Mouse (Mus musculus): ENCODE measurements around the gene Ccdc88a. TPM values are rescaled to one million over a fixed set of nuclear protein-coding genes. Genes with fewer than 3 reads are reported as not detected.
"Not testable (repeated sequence)": the region's sequence is repeated elsewhere in the genome, so short reads cannot be mapped to it uniquely, and the experiment has no call there.

The Ccdc88a gene
- polyA plus RNA-seq, 1 experiment from 2014 or later: 58.1 TPM

DNA sequence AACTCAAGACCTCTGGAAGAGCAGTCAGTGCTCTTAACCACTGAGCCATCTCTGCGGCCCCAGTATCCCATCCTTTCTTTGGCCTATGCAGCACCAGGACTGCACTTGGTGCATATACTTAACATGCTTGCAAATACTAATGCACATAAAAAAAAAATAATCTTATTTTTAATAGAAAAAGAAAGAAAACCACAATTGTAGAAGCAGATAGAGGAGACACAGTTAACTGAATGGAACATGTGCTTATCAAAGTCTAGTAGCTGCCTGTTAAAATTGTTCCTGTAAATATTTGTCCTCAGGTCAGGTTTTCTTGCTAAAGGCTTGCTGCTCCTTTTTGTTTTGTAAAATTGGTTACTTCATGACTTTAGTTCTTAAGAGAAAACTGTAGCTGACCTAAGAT is 164.7 kb downstream of the Ccdc88a start:
- Histone ChIP-seq H3K4me2 (replicated peaks; ENCODE audit: low read depth, low read length) (no peak overlapping the region), H3K4me1 (replicated peaks; ENCODE audit: control insufficient read depth, insufficient read depth, low read length) (no peaks in the 10 kb centered on the region), H3K36me3 (ENCODE audit: control insufficient read depth, insufficient read depth, low read length) (peaks cover 3% of the 10 kb centered on the region; the same call in 1 of the 2 replicates), H3K9me3 (ENCODE audit: control insufficient read depth, low read length) (no peaks in the 10 kb centered on the region), H3K27me3 (ENCODE audit: control insufficient read depth, insufficient read depth, low read length) (no peaks in the 10 kb centered on the region), H3K9ac (ENCODE audit: low read depth, low read length) (no peak overlapping the region), H3K4me3 (ENCODE audit: low read depth, low read length) (no peak overlapping the region), H3K27ac (ENCODE audit: low read depth, low read length) (no peak overlapping the region)
- 92% methylated on average over 1 of the region's 1 CpGs for WGBS
- DNase-seq (ENCODE audit: low spot score): no peak
- no peak for ATAC-seq (ENCODE audit: low FRiP score)

DNA sequence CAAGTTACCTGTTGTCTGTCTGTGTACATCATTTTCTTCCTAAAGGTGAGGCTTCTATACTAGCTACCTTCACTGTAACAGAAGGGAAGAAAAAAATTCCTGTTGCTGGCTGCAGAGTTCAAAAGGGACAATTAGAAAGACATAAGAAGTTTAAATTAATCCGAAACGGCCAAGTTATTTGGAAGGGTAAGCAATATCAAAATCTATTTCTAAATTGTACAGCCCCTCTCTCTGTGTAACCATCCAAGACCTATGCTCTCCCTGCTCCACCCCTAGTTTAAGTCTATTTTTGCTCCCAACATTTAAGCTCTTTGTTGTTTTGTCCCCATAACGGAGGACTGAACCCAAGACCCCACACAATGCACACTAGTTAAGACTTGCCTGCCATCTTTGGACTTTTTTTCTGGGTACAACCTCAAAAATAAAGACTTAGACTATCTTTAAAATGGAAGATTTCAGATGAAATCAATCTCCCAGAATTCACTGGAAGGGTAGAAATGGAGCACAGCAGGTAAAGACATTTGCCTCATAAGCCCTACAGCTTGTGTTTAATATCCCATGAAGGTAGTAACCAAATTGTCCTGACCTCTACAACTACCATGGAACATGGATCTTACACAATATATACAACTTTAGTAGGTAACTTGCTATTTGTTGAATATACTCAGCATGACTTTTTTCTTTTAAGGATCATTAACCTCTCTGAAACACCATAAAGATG is 170.9 kb downstream of the Ccdc88a start:
- Histone ChIP-seq H3K4me1 (replicated peaks; ENCODE audit: control insufficient read depth, insufficient read depth, low read length) (no peaks in the 10 kb centered on the region), H3K4me3 (ENCODE audit: low read depth, low read length) (no peak overlapping the region), H3K36me3 (ENCODE audit: control insufficient read depth, insufficient read depth, low read length) (peaks cover 4% of the 10 kb centered on the region; the same call in 1 of the 2 replicates), H3K27me3 (ENCODE audit: control insufficient read depth, insufficient read depth, low read length) (no peaks in the 10 kb centered on the region), H3K27ac (ENCODE audit: low read depth, low read length) (no peak overlapping the region), H3K9ac (ENCODE audit: low read depth, low read length) (no peak overlapping the region), H3K4me2 (replicated peaks; ENCODE audit: low read depth, low read length) (no peak overlapping the region), H3K9me3 (ENCODE audit: control insufficient read depth, low read length) (no peaks in the 10 kb centered on the region)
- WGBS: 91% methylated on average over 3 of the region's 3 CpGs
- no peak for DNase-seq (ENCODE audit: low spot score)
- no peak for ATAC-seq (ENCODE audit: low FRiP score)

DNA sequence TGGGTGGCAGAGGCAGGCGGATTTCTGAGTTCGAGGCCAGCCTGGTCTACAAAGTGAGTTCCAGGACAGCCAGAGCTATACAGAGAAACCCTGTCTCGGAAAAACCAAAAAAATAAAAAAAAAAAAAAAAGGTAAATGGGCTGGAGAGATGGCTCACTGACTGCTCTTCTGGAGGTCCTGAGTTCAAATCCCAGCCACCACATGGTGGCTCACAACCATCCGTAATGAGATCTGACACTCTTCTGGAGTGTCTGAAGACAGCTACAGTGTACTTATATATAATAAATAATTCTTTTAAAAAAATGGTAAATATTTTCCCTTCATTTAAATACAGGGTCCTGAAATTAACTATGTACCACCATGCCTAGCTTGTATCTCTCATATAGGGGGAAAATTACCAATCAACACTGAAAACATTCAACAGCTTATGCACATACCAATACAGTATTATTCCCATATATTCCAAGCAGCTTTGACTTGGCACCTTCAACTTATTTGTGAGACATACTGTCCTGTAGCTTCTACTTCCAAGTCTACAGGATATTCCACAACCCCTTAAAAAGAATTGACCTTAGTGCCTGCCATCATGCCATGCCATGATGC is 171.8 kb downstream of the Ccdc88a start:
- not testable (repeated sequence) for H3K4me2 ChIP-seq (replicated peaks; ENCODE audit: low read depth, low read length); H3K9me3 ChIP-seq (ENCODE audit: control insufficient read depth, low read length); ATAC-seq (ENCODE audit: low FRiP score); H3K4me3 ChIP-seq (ENCODE audit: low read depth, low read length); H3K27ac ChIP-seq (ENCODE audit: low read depth, low read length); H3K9ac ChIP-seq (ENCODE audit: low read depth, low read length); H3K27me3 ChIP-seq (ENCODE audit: control insufficient read depth, insufficient read depth, low read length); H3K4me1 ChIP-seq (replicated peaks; ENCODE audit: control insufficient read depth, insufficient read depth, low read length); DNase-seq (ENCODE audit: low spot score); H3K36me3 ChIP-seq (ENCODE audit: control insufficient read depth, insufficient read depth, low read length)
- WGBS: 97% methylated on average over 4 of the region's 4 CpGs

DNA sequence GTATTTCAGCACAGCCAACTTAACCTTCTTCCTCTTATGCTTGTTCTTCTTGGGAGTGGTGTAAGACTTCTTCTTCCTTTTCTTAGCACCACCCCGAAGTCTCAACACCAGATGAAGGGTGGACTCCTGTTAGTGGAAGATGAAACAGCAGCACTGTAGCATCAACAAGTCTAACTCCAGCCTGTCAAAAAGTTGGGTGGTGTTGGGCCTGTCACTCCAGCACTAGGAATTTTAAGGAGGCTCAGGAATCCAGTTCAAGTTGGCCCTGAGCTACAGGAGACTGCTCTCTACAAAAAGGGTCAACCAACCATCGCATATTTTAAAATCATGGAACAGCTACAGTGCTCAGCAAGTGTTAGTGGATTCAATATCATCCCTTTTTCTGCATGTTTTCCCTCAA is 172.8 kb downstream of the Ccdc88a start:
- DNase-seq (ENCODE audit: low spot score); H3K4me1 ChIP-seq (replicated peaks; ENCODE audit: control insufficient read depth, insufficient read depth, low read length); H3K36me3 ChIP-seq (ENCODE audit: control insufficient read depth, insufficient read depth, low read length); H3K9me3 ChIP-seq (ENCODE audit: control insufficient read depth, low read length); H3K9ac ChIP-seq (ENCODE audit: low read depth, low read length); H3K27ac ChIP-seq (ENCODE audit: low read depth, low read length); H3K27me3 ChIP-seq (ENCODE audit: control insufficient read depth, insufficient read depth, low read length); ATAC-seq (ENCODE audit: low FRiP score): not testable (repeated sequence)
- WGBS: 92% methylated on average over 2 of the region's 2 CpGs
- H3K4me2 ChIP-seq (replicated peaks; ENCODE audit: low read depth, low read length): peak overlapping the region; percentile 26; the same call in 1 of the 2 replicates
- peak overlapping the region; percentile 71 for H3K4me3 ChIP-seq (ENCODE audit: low read depth, low read length)

DNA sequence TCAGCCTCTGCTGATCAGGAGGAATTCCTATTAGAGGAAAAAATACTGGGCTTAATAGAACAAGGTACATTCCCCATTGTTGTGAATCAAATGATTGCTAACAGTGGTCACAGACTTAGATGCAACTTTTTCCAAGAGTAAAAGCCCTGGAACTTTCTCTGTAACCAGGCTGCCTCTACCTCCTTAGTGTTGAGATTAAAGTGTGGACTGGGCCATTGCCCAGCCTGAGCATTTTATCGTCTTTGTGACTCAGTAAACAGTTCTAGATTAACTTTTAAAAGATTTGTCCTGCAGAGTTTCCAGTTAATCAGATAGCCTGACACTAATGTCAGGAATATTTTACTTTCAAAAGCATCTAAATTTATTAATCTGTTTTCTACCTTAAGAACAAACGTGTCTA is 173.3 kb downstream of the Ccdc88a start:
- Histone ChIP-seq H3K4me2 (replicated peaks; ENCODE audit: low read depth, low read length) (peak overlapping the region; percentile 26), H3K36me3 (ENCODE audit: control insufficient read depth, insufficient read depth, low read length) (peaks cover 4% of the 10 kb centered on the region; the same call in 1 of the 2 replicates), H3K27me3 (ENCODE audit: control insufficient read depth, insufficient read depth, low read length) (no peaks in the 10 kb centered on the region), H3K9ac (ENCODE audit: low read depth, low read length) (peak overlapping the region; percentile 90), H3K9me3 (ENCODE audit: control insufficient read depth, low read length) (no peaks in the 10 kb centered on the region), H3K27ac (ENCODE audit: low read depth, low read length) (no peak overlapping the region), H3K4me3 (ENCODE audit: low read depth, low read length) (peak overlapping the region; percentile 71), H3K4me1 (replicated peaks; ENCODE audit: control insufficient read depth, insufficient read depth, low read length) (no peaks in the 10 kb centered on the region)
- DNase-seq (ENCODE audit: low spot score): no peak
- WGBS: 34% methylated on average over 2 of the region's 2 CpGs
- ATAC-seq (ENCODE audit: low FRiP score): no peak

DNA sequence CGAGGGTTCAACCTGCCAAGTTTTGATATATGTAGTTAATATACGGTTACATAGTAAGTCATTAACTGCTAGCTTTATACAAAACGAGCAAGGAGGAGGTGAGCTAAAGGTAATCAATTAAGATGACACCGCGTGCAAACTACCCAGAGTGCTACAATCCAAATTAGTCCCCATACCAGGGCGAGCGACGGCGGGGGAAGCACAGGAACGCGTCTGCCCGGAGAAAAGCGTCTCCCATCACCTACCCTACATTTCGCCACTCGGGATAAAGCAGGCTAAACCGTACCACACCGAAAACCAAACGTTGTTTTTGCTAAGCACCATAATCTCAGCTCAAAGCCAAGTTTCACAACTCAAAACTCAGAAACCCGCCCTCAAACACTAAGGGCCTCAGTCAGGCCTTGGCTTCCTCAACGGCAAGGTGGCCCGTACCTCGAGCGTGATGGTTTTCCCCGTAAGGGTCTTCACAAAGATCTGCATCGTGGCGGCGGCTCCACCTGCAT is 173.8 kb downstream of the Ccdc88a start:
- Histone ChIP-seq H3K4me2 (replicated peaks; ENCODE audit: low read depth, low read length) (peak overlapping the region; percentile 26), H3K9me3 (ENCODE audit: control insufficient read depth, low read length) (no peaks in the 10 kb centered on the region), H3K36me3 (ENCODE audit: control insufficient read depth, insufficient read depth, low read length) (peaks cover 4% of the 10 kb centered on the region; the same call in 1 of the 2 replicates), H3K4me3 (ENCODE audit: low read depth, low read length) (peak overlapping the region; percentile 71), H3K27ac (ENCODE audit: low read depth, low read length) (peak overlapping the region; percentile 60; the same call in 1 of the 2 replicates), H3K27me3 (ENCODE audit: control insufficient read depth, insufficient read depth, low read length) (no peaks in the 10 kb centered on the region), H3K9ac (ENCODE audit: low read depth, low read length) (peak overlapping the region; percentile 90), H3K4me1 (replicated peaks; ENCODE audit: control insufficient read depth, insufficient read depth, low read length) (no peaks in the 10 kb centered on the region)
- peak; percentile 13; the same call in 1 of the 2 replicates for ATAC-seq (ENCODE audit: low FRiP score)
- WGBS: under 1% methylated on average over 27 of the region's 27 CpGs
- DNase-seq (ENCODE audit: low spot score): no peak

DNA sequence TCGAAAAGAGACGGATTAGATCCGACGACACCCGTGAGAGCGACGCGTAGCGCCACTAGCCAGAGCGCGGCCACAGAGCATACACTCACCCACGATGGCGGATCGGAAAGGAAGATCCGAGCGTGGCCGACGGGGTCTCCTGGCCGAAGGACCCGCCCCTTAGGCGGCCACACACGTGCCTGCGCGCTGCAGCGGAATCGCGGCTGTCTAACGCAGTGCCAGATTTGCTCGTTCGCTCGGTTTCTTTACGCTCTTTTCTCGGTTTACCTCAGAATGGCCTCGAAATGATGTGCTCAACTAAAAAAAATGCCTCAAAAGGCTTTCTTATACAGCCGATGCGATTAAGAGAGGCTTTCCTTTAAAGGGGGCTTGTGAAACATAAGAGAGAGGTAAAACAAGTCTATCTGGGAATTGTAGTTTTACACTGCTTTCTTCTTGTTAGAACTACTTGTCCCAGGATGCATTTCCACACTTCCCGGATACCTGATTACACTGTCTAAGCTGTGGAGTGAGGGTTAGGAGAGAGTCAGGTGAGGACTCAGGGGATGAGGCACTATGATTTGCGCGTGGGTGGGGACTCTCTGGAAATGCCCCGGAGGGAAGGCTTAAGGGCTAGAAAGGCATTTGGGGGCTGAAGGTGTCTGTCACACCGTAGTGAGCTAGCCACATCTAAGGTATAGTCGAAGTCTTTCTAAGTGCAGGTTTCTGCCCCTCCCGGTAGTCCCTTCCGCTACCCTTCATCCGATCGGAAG is 174.5 kb downstream of the Ccdc88a start, which contains the start of the genes Clhc1 and Rps27a:
Gene Clhc1, plus strand, starts transcription at position 199 of the 752 bp plus-strand sequence.
Gene Rps27a, minus strand, starts transcription at position 358 of the 752 bp plus-strand sequence.
- peaks cover 4% of the 10 kb centered on the region; the same call in 1 of the 2 replicates for H3K36me3 ChIP-seq (ENCODE audit: control insufficient read depth, insufficient read depth, low read length)
- WGBS: under 1% methylated on average over 46 of the region's 46 CpGs
- peak within 1 kb of the TSS; percentile 71 for H3K4me3 ChIP-seq (ENCODE audit: low read depth, low read length)
- peak; percentile 95 for DNase-seq (ENCODE audit: low spot score)
- ATAC-seq (ENCODE audit: low FRiP score): peak; percentile 97
- H3K27me3 ChIP-seq (ENCODE audit: control insufficient read depth, insufficient read depth, low read length): no peaks in the 10 kb centered on the region
- peak within 1 kb of the TSS; percentile 60; the same call in 1 of the 2 replicates for H3K27ac ChIP-seq (ENCODE audit: low read depth, low read length)
- peak within 1 kb of the TSS; percentile 90 for H3K9ac ChIP-seq (ENCODE audit: low read depth, low read length)
- peak within 1 kb of the TSS; percentile 51 for H3K4me2 ChIP-seq (replicated peaks; ENCODE audit: low read depth, low read length)
- H3K9me3 ChIP-seq (ENCODE audit: control insufficient read depth, low read length): no peaks in the 10 kb centered on the region
- H3K4me1 ChIP-seq (replicated peaks; ENCODE audit: control insufficient read depth, insufficient read depth, low read length): no peaks in the 10 kb centered on the region

All from hindbrain, embryonic 11.5 days (tissue).